Mouse (Mus musculus) kidney, embryonic 14.5 days (tissue): ENCODE measurements around the gene Fndc3b. TPM values are rescaled to one million over a fixed set of nuclear protein-coding genes. Genes with fewer than 3 reads are reported as not detected.

Experiments used
- ATAC-seq: fragments of 200-750 bp; cut with Nextera tagmentation; 2 replicates; pipeline ENCODE4 v1.8.0; 2017; ENCODE audit warnings: moderate number of reproducible peaks, mild to moderate bottlenecking, moderate TSS enrichment, moderate library complexity; ENCODE audit not compliant: low FRiP score, low TSS enrichment
- H3K27ac ChIP-seq: fragments of 300-500 bp; sonication (generic); 2 replicates; pipeline ENCODE4 v1.5.1; 2014; ENCODE audit warnings: low read depth, mild to moderate bottlenecking, low read length, moderate library complexity, mixed read lengths
- H3K27me3 ChIP-seq: fragments of 300-500 bp; sonication (generic); 2 replicates; pipeline ENCODE4 v1.6.1; 2014; ENCODE audit warnings: mild to moderate bottlenecking, low read length; ENCODE audit not compliant: control insufficient read depth, insufficient read depth
- H3K36me3 ChIP-seq: fragments of 300-500 bp; sonication (generic); 2 replicates; pipeline ENCODE4 v1.6.1; 2014; ENCODE audit warnings: low read length, mixed read lengths; ENCODE audit not compliant: control insufficient read depth, insufficient read depth
- H3K4me1 ChIP-seq: fragments of 300-500 bp; sonication (generic); 2 replicates; pipeline ENCODE4 v1.6.1; 2014; ENCODE audit warnings: low read length, mixed read lengths; ENCODE audit not compliant: control insufficient read depth, insufficient read depth
- H3K4me2 ChIP-seq: fragments of 300-500 bp; sonication (generic); replicated peaks from 2 replicates; pipeline ENCODE4 v1.6.1; 2014; ENCODE audit warnings: low read depth, mild to moderate bottlenecking, low read length
- H3K4me3 ChIP-seq: fragments of 300-500 bp; sonication (generic); 2 replicates; pipeline ENCODE4 v1.5.1; 2014; ENCODE audit warnings: mild to moderate bottlenecking, low read length
- H3K9ac ChIP-seq: fragments of 300-500 bp; sonication (generic); 2 replicates; pipeline ENCODE4 v1.6.1; 2014; ENCODE audit warnings: low read depth, mild to moderate bottlenecking, low read length, moderate library complexity
- H3K9me3 ChIP-seq: fragments of 300-500 bp; sonication (generic); 2 replicates; pipeline ENCODE4 v1.6.1; 2016; ENCODE audit warnings: low read length; ENCODE audit not compliant: control insufficient read depth
- WGBS: fragments of 180-500 bp; shearing (Covaris S2); extraction: QIAGEN DNeasy Blood & Tissue Kit; methylation state at CpG from one replicate; pipeline ENCODE4 v1.1.7; 2014; 5-methylcytosine and 5-hydroxymethylcytosine counted together
- polyA plus RNA-seq: library from polyadenylated mRNA; unstranded; fragments of >200 nt; fragmentation: Nextera tagmentation; extraction: Ambion mirVana; gene quantifications from 2 replicates; pipeline ENCODE4 v1.2.1, GENCODE M21; 2014

Fndc3b gene
- polyA plus RNA-seq, 1 experiment from 2014 or later: 28.7 TPM

- Histone ChIP-seq H3K4me2 (no peak overlapping the region), H3K27me3 (no peaks in the 10 kb centered on the region), H3K4me1 (peaks cover 10% of the 10 kb centered on the region), H3K4me3 (no peak overlapping the region), H3K27ac (no peak overlapping the region), H3K36me3 (no peaks in the 10 kb centered on the region), H3K9me3 (no peaks in the 10 kb centered on the region), H3K9ac (no peak overlapping the region)
- WGBS: 93% methylated on average over 11 of the region's 11 CpGs
- ATAC-seq: no peak
Observed at GRCm38 (mm10) chr3:27588604-27589003, 122.5 kb downstream of the Fndc3b start.

- Histone ChIP-seq H3K4me3 (no peak overlapping the region), H3K27me3 (no peaks in the 10 kb centered on the region), H3K4me1 (peaks cover 10% of the 10 kb centered on the region), H3K9ac (no peak overlapping the region), H3K36me3 (no peaks in the 10 kb centered on the region), H3K9me3 (no peaks in the 10 kb centered on the region), H3K4me2 (no peak overlapping the region), H3K27ac (no peak overlapping the region)
- WGBS: 56% methylated on average over 11 of the region's 11 CpGs
- ATAC-seq: 0 out of 2 replicates have a peak, but pooled peaks have one; percentile 45
Observed at GRCm38 (mm10) chr3:27584607-27585605, 126.2 kb downstream of the Fndc3b start.

- Histone ChIP-seq H3K27me3 (no peaks in the 10 kb centered on the region), H3K4me1 (peaks cover 18% of the 10 kb centered on the region), H3K9ac (no peak overlapping the region), H3K36me3 (no peaks in the 10 kb centered on the region), H3K4me3 (no peak overlapping the region), H3K27ac (no peak overlapping the region), H3K4me2 (no peak overlapping the region), H3K9me3 (no peaks in the 10 kb centered on the region)
- 73% methylated on average over 6 of the region's 6 CpGs for WGBS
- no peak for ATAC-seq
Observed at GRCm38 (mm10) chr3:27581931-27582840, 128.9 kb downstream of the Fndc3b start.

- no peak overlapping the region for H3K27ac ChIP-seq
- no peak overlapping the region for H3K4me2 ChIP-seq
- H3K9me3 ChIP-seq: no peaks in the 10 kb centered on the region
- 92% methylated on average over 8 of the region's 8 CpGs for WGBS
- no peak overlapping the region for H3K4me3 ChIP-seq
- H3K27me3 ChIP-seq: no peaks in the 10 kb centered on the region
- H3K9ac ChIP-seq: no peak overlapping the region
- H3K36me3 ChIP-seq: no peaks in the 10 kb centered on the region
- H3K4me1 ChIP-seq: peaks cover 18% of the 10 kb centered on the region
- no peak for ATAC-seq
Observed at GRCm38 (mm10) chr3:27580956-27581355, 130.2 kb downstream of the Fndc3b start.

GRCm38 (mm10) chr3:27579894-27580613, 131.1 kb downstream of the Fndc3b start:
- no peak overlapping the region for H3K4me3 ChIP-seq
- H3K27me3 ChIP-seq: no peaks in the 10 kb centered on the region
- no peaks in the 10 kb centered on the region for H3K36me3 ChIP-seq
- H3K27ac ChIP-seq: no peak overlapping the region
- no peak overlapping the region for H3K4me2 ChIP-seq
- WGBS: 36% methylated on average over 7 of the region's 7 CpGs
- no peak overlapping the region for H3K9ac ChIP-seq
- no peak for ATAC-seq
- H3K9me3 ChIP-seq: no peaks in the 10 kb centered on the region
- H3K4me1 ChIP-seq: peaks cover 14% of the 10 kb centered on the region

- H3K4me3 ChIP-seq: no peak overlapping the region
- no peak overlapping the region for H3K9ac ChIP-seq
- peaks cover 14% of the 10 kb centered on the region for H3K4me1 ChIP-seq
- H3K4me2 ChIP-seq: no peak overlapping the region
- no peaks in the 10 kb centered on the region for H3K27me3 ChIP-seq
- no peaks in the 10 kb centered on the region for H3K36me3 ChIP-seq
- 40% methylated on average over 8 of the region's 8 CpGs for WGBS
- no peaks in the 10 kb centered on the region for H3K9me3 ChIP-seq
- H3K27ac ChIP-seq: no peak overlapping the region
- peak; percentile 42; the same call in 1 of the 2 replicates for ATAC-seq
Observed at GRCm38 (mm10) chr3:27579229-27579628, 131.9 kb downstream of the Fndc3b start.

GRCm38 (mm10) chr3:27577349-27578025, 133.6 kb downstream of the Fndc3b start:
- Histone ChIP-seq H3K27me3 (no peaks in the 10 kb centered on the region), H3K9ac (no peak overlapping the region), H3K36me3 (0 out of 2 replicates have a peak, but pooled peaks cover 2% of the 10 kb centered on the region), H3K4me1 (peaks cover 14% of the 10 kb centered on the region), H3K27ac (no peak overlapping the region), H3K4me3 (no peak overlapping the region), H3K4me2 (no peak overlapping the region), H3K9me3 (no peaks in the 10 kb centered on the region)
- no peak for ATAC-seq
- 90% methylated on average over 10 of the region's 10 CpGs for WGBS

GRCm38 (mm10) chr3:27574241-27574640, 136.9 kb downstream of the Fndc3b start:
- no peak overlapping the region for H3K9ac ChIP-seq
- no peak for ATAC-seq
- H3K4me3 ChIP-seq: no peak overlapping the region
- no peak overlapping the region for H3K27ac ChIP-seq
- WGBS: 69% methylated on average over 9 of the region's 9 CpGs
- peaks cover 1% of the 10 kb centered on the region for H3K4me1 ChIP-seq
- H3K36me3 ChIP-seq: 0 out of 2 replicates have a peak, but pooled peaks cover 2% of the 10 kb centered on the region
- no peaks in the 10 kb centered on the region for H3K27me3 ChIP-seq
- no peaks in the 10 kb centered on the region for H3K9me3 ChIP-seq
- H3K4me2 ChIP-seq: no peak overlapping the region
